Mouse (Mus musculus) cerebellum, adult 11-12 months (tissue): ENCODE data around the gene Rab6a.

Experiments
- DNase-seq: peaks from one replicate; pipeline ENCODE4 v3.0.0; 2022

Gene Rab6a

GRCm38 (mm10) chr7:100684538-100684937 lies 77.3 kb downstream of the Rab6a start:
- no peak for DNase-seq

GRCm38 (mm10) chr7:100685061-100686030 lies 78.1 kb downstream of the Rab6a start:
- peak; percentile 60 for DNase-seq

- DNase-seq: no peak
Measured at GRCm38 (mm10) chr7:100688471-100688870, 81.3 kb downstream of the Rab6a start.
